Mouse (Mus musculus): ENCODE measurements at regions not wholly inside any gene's neighbourhood (a gene's known extent, or its start where the extent isn't known, plus 50 kb on each side); places are given as distances from the start of the nearest gene placed in this dataset.

DNA sequence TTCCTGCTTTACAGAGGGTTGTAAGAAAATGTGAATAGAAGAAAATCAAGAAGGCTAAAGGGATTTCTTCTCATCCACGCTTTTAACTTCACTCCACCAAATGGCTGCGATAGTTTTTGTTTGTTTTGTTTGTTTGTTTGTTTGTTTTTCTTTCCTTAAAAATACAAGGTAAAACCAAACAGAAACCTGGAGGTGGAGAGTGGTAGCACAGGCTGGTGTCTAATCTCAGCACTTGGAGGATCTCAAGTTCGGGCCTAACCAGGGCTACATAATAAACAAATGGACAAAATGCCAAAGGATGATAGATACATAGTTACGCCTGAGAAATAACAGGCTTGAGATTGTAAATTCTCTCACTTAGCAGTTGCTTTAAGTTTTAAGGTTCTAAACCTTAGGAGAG lies 50.8 kb upstream of the Mboat1 start:
- 0 out of 2 replicates have a peak, but pooled peaks have one; percentile 46 for ATAC-seq (replicated peaks; ENCODE audit: low FRiP score, poor library complexity, severe bottlenecking)

- ATAC-seq (replicated peaks; ENCODE audit: low FRiP score, poor library complexity, severe bottlenecking), result peak; percentile 95
These were observed 51.3 kb upstream of the Mboat1 start for GRCm38 (mm10) chr13:30085005-30085404.

DNA sequence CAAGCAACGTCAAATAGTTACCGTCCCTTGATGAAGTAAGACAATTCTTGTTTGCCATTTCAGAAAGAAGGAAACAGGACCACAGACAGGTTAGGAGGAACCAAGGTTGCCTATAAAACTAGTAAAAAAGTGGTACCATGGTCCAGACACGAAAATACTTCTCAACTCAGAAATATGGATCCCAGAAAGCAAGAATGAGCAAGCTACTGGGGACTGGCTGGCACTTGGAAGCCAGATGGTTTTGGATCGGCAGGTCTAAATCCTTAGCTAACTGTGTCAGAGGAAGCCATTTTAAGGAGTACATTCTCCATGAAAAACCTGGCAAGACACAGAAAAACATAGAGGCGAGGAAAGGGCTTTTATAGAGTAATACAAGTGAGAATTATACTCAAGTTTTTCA lies 51.9 kb upstream of the Mboat1 start:
- ATAC-seq (replicated peaks; ENCODE audit: low FRiP score, poor library complexity, severe bottlenecking), result peak; percentile 28; the same call in 1 of the 2 replicates

DNA sequence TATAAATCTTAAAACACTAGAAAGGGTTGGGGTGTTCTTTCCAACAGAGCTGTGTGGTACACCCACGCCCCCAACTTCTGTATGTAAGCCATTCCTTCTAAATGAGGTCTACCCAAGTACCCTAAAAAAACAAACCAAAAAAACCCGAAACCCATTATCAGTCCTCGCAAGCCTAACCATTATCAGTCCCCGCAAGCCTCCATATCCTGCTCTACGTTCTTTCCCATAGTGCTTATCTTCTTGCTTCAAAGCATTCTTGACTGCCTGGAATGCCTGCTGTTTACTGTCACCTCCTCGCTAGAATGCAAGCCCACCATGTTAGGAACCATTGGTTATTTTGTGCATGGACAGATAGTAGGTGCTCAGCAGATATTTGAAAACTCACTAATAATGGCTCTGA lies 52.3 kb upstream of the Mboat1 start:
- peak; percentile 81 for ATAC-seq (replicated peaks; ENCODE audit: low FRiP score, poor library complexity, severe bottlenecking)

- ATAC-seq (replicated peaks; ENCODE audit: low FRiP score, poor library complexity, severe bottlenecking), result no peak
These were observed 53.5 kb upstream of the Mboat1 start for GRCm38 (mm10) chr13:30082761-30083160.

DNA sequence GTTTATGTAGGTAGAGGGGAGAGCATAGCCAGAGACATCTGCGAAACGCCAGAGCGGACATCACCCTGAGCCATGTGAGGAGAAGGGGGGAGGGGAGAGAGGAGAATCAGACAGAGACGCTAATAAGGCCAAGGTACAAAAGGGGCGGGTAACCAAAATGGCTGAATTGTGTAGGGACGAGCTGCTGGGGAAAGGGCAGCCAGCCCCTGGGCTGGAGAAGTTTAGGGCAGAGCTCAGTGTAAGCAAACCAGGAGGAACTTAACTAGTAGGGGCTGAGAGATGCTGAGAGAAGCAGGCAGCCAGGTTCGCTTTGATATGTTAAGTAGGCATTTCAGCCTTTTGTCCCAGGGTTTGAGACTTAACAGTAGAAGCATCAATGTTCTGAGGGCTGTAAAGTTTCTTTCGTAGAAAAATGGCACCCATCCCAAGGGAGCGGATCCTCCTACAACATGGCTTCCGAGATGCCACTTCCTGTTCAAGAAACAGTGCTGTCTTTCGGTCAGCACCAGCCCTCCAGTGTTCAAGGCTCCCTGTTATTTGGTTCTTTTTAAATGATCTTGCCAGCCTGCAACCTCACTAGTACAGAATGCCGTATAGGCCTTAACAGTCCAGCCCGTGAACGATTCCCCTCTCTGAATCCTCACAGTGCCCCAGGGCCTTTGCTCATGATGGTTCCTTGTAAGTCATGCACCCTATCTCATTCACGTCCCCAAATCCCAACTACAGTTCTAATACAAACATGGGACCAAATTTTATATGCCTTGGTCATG lies 55.4 kb upstream of the Mboat1 start:
- no peak for ATAC-seq (replicated peaks; ENCODE audit: low FRiP score, poor library complexity, severe bottlenecking)

DNA sequence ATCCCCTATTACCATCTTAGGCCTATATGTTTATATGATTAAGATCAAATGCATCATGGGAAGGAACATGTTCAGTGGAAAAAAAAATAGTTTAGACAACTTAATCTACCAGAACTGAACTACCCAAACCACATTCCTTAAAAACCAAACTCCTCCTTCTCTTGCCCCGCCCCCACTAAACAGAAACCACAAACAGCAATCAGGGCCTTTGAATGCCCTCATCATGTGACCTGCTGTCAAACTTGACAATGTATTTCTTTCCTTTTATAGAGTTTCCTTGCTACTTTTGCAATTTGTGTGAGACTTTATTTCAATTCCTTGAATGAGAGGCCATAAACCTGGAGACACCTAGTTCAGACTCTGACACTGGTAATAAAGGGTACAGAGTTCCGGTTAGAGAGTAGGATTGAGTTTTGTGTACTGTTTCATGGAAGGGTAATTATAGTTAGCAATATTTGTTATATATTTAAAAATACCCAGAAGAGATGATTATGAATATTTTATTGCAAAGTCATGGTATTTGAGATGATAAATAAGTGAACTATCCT lies 61.7 kb upstream of the Mboat1 start:
- no peak for ATAC-seq (replicated peaks; ENCODE audit: low FRiP score, poor library complexity, severe bottlenecking)

- no peak for ATAC-seq (replicated peaks; ENCODE audit: low FRiP score, poor library complexity, severe bottlenecking)
These were observed 62.2 kb upstream of the Mboat1 start for GRCm38 (mm10) chr13:30074069-30074468.

- no peak for ATAC-seq (replicated peaks; ENCODE audit: low FRiP score, poor library complexity, severe bottlenecking)
These were observed 66.9 kb upstream of the Mboat1 start for GRCm38 (mm10) chr13:30069397-30069796.

- ATAC-seq (replicated peaks; ENCODE audit: low FRiP score, poor library complexity, severe bottlenecking), result no peak
These were observed 68.5 kb upstream of the Mboat1 start for GRCm38 (mm10) chr13:30067581-30068375.

- no peak for ATAC-seq (replicated peaks; ENCODE audit: low FRiP score, poor library complexity, severe bottlenecking)
These were observed 70.8 kb upstream of the Mboat1 start for GRCm38 (mm10) chr13:30065520-30065919.

- ATAC-seq (replicated peaks; ENCODE audit: low FRiP score, poor library complexity, severe bottlenecking), result no peak
These were observed 72.5 kb upstream of the Mboat1 start for GRCm38 (mm10) chr13:30063741-30064140.

GRCm38 (mm10) chr13:30062285-30062684 lies 74.0 kb upstream of the Mboat1 start:
- no peak for ATAC-seq (replicated peaks; ENCODE audit: low FRiP score, poor library complexity, severe bottlenecking)

DNA sequence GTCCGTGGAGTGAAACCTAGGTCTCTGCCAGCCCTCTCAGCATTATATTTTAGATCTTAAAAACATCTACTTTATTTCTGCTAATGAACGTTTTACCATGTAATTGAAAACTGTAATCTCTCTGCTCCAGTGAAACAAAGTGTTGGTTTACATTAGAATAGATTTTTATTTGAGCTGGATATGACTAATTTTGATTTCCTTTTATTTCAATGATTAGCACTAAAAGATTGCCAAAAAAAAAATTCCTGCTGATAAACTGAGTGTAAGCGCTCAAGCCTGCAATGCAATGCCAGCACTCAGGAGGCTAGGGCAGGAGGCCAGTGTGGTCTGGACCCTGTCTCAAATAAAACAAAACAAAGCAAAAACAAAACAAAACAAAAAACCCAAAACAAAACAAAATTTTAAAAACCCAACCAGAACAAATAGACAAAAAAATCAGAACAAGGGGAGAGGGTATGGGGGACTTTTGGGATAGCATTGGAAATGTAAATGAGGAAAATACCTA lies 69.3 kb upstream of the E2f3 start:
- ATAC-seq (replicated peaks; ENCODE audit: low FRiP score, poor library complexity, severe bottlenecking), result no peak

- ATAC-seq (replicated peaks; ENCODE audit: low FRiP score, poor library complexity, severe bottlenecking), result no peak
These were observed 66.2 kb upstream of the E2f3 start for GRCm38 (mm10) chr13:30051891-30052550.

DNA sequence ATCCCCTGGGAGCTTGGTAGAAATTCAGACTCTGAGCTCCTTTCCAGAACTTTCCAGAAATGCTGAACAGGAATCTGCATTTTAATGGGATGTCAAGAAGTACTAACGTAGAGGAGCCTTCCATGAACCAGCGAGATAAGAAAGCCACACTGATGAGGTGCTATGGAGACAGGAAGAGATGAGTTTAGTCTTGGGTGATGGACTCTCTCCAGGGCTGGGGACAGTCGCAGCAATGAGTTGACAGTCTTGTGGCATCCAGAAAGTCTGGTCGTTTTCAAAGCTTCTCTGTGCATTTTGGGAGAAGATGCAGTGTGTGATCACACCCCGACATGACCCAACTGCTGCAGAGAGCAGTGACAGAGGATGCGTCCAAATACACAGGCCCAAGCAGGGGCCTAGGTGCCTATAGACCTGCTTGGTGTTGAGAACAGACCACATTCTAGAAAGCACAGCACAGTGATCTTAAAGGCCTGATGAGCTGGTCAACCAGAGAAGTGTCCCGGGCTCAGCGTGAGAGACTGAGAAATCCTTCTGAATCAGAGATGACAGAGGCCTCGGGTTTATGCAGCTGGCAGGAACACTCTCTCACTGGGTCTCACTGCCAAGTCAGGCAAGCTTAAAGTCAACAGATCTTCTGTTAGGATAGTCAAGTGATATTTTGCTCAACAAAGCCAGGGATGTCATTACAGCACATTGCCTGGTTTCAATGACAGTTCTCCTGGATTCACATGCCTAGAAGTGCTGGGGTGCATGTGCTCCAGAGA lies 65.1 kb upstream of the E2f3 start:
- no peak for ATAC-seq (replicated peaks; ENCODE audit: low FRiP score, poor library complexity, severe bottlenecking)

GRCm38 (mm10) chr13:30048260-30048859 lies 62.5 kb upstream of the E2f3 start:
- ATAC-seq (replicated peaks; ENCODE audit: low FRiP score, poor library complexity, severe bottlenecking), result no peak

DNA sequence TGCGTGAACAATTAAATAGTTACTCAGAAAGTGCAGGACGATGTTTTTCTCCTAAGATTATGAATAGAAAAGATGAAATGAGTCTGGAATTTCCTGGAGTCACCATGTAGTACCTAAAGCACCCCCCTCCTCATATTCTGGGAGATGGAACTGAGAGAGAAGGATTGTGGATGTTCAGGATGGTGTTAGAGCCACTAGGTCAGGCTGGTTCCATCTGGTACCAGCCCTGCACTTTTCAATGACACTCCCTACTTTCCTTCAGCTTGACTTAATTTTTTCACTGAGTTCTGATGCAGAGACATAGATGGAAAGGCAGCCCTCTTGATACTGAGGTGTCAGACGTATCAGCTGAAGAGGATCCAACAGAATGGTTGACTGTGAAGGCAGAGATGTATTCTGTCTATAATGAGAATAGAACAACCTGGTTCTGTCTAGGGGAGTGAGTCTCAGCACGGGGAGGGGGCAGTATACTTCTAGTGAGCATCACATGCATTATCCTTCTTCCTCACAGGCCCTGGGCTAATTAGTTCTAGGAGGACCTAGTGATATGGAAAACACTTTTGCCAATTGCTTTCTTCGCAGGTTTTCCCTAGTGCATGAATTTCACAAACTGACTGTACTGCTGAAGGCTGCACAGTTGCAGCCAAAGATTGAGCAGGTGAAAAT lies 60.8 kb upstream of the E2f3 start:
- ATAC-seq (replicated peaks; ENCODE audit: low FRiP score, poor library complexity, severe bottlenecking), result no peak

- ATAC-seq (replicated peaks; ENCODE audit: low FRiP score, poor library complexity, severe bottlenecking), result no peak
These were observed 60.2 kb upstream of the E2f3 start for GRCm38 (mm10) chr13:30046061-30046460.

Measured in erythroid progenitor cell, adult 5-6 weeks (primary cell).